Mouse (Mus musculus): ENCODE results near the gene Dhtkd1. TPM values are rescaled to one million over a fixed set of nuclear protein-coding genes. Genes with fewer than 3 reads are reported as not detected.

Gene Dhtkd1
- polyA plus RNA-seq (2014; fragmentation: Illumina TruSeq; extraction: RNeasy Lipid Tissue Mini Kit (QIAGEN cat#74804); ENCODE audit: low read depth, low replicate concordance), result 3.2 TPM

GRCm38 (mm10) chr2:5942416-5943032 is at the start of gene Dhtkd1:
Gene Dhtkd1, minus strand, starts transcription at chr2:5942792.

GRCm38 (mm10) chr2:5950766-5951595 is 8.4 kb upstream of the Dhtkd1 start, which contains the start of gene Upf2:
Gene Upf2, plus strand, starts transcription at chr2:5951469.

GRCm38 (mm10) chr2:5894843-5895570 is 47.6 kb downstream of the Dhtkd1 start, which contains the start of gene Sec61a2:
Gene Sec61a2, minus strand, starts transcription at chr2:5895432.

GRCm38 (mm10) chr2:5862834-5863233 is 79.8 kb downstream of the Dhtkd1 start, which contains the start of gene Gm13199:
Gene Gm13199, minus strand, starts transcription at chr2:5862934.

Other genes with a start within 250 kb of the Dhtkd1 start
- gene Camk1d, start 228.3 kb downstream of the Dhtkd1 start, polyA plus RNA-seq (2014; fragmentation: Illumina TruSeq; extraction: RNeasy Lipid Tissue Mini Kit (QIAGEN cat#74804); ENCODE audit: low read depth, low replicate concordance), result 3.2 TPM
- 12.5 TPM for gene Nudt5, start 97.8 kb downstream of the Dhtkd1 start, polyA plus RNA-seq (2014; fragmentation: Illumina TruSeq; extraction: RNeasy Lipid Tissue Mini Kit (QIAGEN cat#74804); ENCODE audit: low read depth, low replicate concordance)
- gene Cdc123, start 97.6 kb downstream of the Dhtkd1 start, polyA plus RNA-seq (2014; fragmentation: Illumina TruSeq; extraction: RNeasy Lipid Tissue Mini Kit (QIAGEN cat#74804); ENCODE audit: low read depth, low replicate concordance), result 126 TPM
- gene Gm13199, start 79.9 kb downstream of the Dhtkd1 start, polyA plus RNA-seq (2014; fragmentation: Illumina TruSeq; extraction: RNeasy Lipid Tissue Mini Kit (QIAGEN cat#74804); ENCODE audit: low read depth, low replicate concordance), result not detected
- gene Sec61a2, start 47.4 kb downstream of the Dhtkd1 start, polyA plus RNA-seq (2014; fragmentation: Illumina TruSeq; extraction: RNeasy Lipid Tissue Mini Kit (QIAGEN cat#74804); ENCODE audit: low read depth, low replicate concordance), result 92.2 TPM
- 80.6 TPM for gene Upf2, start 8.7 kb upstream of the Dhtkd1 start, polyA plus RNA-seq (2014; fragmentation: Illumina TruSeq; extraction: RNeasy Lipid Tissue Mini Kit (QIAGEN cat#74804); ENCODE audit: low read depth, low replicate concordance)
- gene Proser2, start 187.4 kb upstream of the Dhtkd1 start, polyA plus RNA-seq (2014; fragmentation: Illumina TruSeq; extraction: RNeasy Lipid Tissue Mini Kit (QIAGEN cat#74804); ENCODE audit: low read depth, low replicate concordance), result 0.74 TPM

Data from testis, adult 10 weeks (tissue).